Mouse (Mus musculus): ENCODE data around the gene Soga1. TPM values are rescaled to one million over a fixed set of nuclear protein-coding genes. Genes with fewer than 3 reads are reported as not detected.

The Soga1 gene
- total and polyA plus RNA-seq, 2 experiments from 2014 or later: 1.1 to 21.0 TPM

GRCm38 (mm10) chr2:157079701-157080180 lies 687 bp upstream of the Soga1 start:
- DNase-seq (ENCODE audit: low spot score) (no peak), ATAC-seq (ENCODE audit: insufficient read depth, low read depth) (no peak)
- peak overlapping the region; percentile 84 for H3K27ac ChIP-seq (ENCODE audit: low read depth)
- H3K4me2 ChIP-seq (ENCODE audit: low read depth, low read length): peak overlapping the region; percentile 72
- H3K4me3 ChIP-seq (ENCODE audit: low read depth, low read length): peak overlapping the region; percentile 67
- TF ChIP-seq EP300 (IDR thresholded peaks at IDR 0.05; ENCODE audit: low read depth) (no peak), CTCF (IDR thresholded peaks at IDR 0.05; ENCODE audit: low read depth) (no peak)
- no peaks in the 10 kb centered on the region for H3K27me3 ChIP-seq (ENCODE audit: control insufficient read depth, insufficient read depth, low read length)
- H3K4me1 ChIP-seq (ENCODE audit: control insufficient read depth, insufficient read depth): peaks cover 32% of the 10 kb centered on the region
- H3K9me3 ChIP-seq (replicated peaks; ENCODE audit: control insufficient read depth, low read length): no peaks in the 10 kb centered on the region
- peak overlapping the region; percentile 91 for H3K9ac ChIP-seq (replicated peaks; ENCODE audit: low read depth, low read length)
- WGBS: 15% methylated on average over 16 of the region's 16 CpGs
- H3K36me3 ChIP-seq (replicated peaks; ENCODE audit: control insufficient read depth, insufficient read depth, low read length): no peaks in the 10 kb centered on the region

GRCm38 (mm10) chr2:157078059-157078792 lies 828 bp downstream of the Soga1 start:
- Histone ChIP-seq H3K36me3 (replicated peaks; ENCODE audit: control insufficient read depth, insufficient read depth, low read length) (peaks cover 2% of the 10 kb centered on the region; the same call in 1 of the 2 replicates), H3K27me3 (ENCODE audit: control insufficient read depth, insufficient read depth, low read length) (no peaks in the 10 kb centered on the region), H3K4me2 (ENCODE audit: low read depth, low read length) (peak overlapping the region; percentile 72), H3K9me3 (replicated peaks; ENCODE audit: control insufficient read depth, low read length) (no peaks in the 10 kb centered on the region), H3K4me1 (ENCODE audit: control insufficient read depth, insufficient read depth) (peaks cover 47% of the 10 kb centered on the region), H3K9ac (replicated peaks; ENCODE audit: low read depth, low read length) (peak overlapping the region; percentile 91), H3K27ac (ENCODE audit: low read depth) (peak overlapping the region; percentile 84), H3K4me3 (ENCODE audit: low read depth, low read length) (peak overlapping the region; percentile 67)
- WGBS: under 1% methylated on average over 63 of the region's 79 CpGs
- ATAC-seq (ENCODE audit: insufficient read depth, low read depth) (peak; percentile 7; the same call in 1 of the 2 replicates), DNase-seq (ENCODE audit: low spot score) (no peak)
- no peak for TF ChIP-seq CTCF (IDR thresholded peaks at IDR 0.05; ENCODE audit: low read depth)
- TF ChIP-seq EP300 (IDR thresholded peaks at IDR 0.05; ENCODE audit: low read depth): no peak

DNA sequence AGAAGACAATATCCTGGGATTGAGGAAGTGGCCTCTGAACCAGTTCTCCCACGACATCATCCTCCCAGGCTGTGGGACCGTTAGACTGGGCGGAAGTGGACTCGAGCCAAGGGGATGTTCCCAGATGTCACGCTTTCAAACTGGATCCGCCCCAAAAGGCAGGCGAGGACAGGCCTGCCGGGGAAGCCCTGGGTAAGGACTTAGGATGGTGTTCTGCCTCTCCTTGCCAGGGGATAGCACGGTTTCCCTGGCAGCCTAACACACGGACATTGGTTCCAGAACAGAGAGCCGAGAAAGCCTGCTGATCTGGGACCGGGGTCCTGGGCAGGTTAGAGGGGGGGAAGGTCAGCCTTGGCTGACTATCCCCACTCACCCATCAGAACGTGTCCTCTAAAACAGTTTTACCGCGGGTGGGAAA lies 1.4 kb downstream of the Soga1 start:
- Histone ChIP-seq H3K27me3 (ENCODE audit: control insufficient read depth, insufficient read depth, low read length) (no peaks in the 10 kb centered on the region), H3K9ac (replicated peaks; ENCODE audit: low read depth, low read length) (peak overlapping the region; percentile 91), H3K4me1 (ENCODE audit: control insufficient read depth, insufficient read depth) (peaks cover 52% of the 10 kb centered on the region), H3K27ac (ENCODE audit: low read depth) (peak overlapping the region; percentile 84), H3K4me3 (ENCODE audit: low read depth, low read length) (peak overlapping the region; percentile 67), H3K36me3 (replicated peaks; ENCODE audit: control insufficient read depth, insufficient read depth, low read length) (peaks cover 6% of the 10 kb centered on the region; the same call in 1 of the 2 replicates), H3K4me2 (ENCODE audit: low read depth, low read length) (peak overlapping the region; percentile 72), H3K9me3 (replicated peaks; ENCODE audit: control insufficient read depth, low read length) (no peaks in the 10 kb centered on the region)
- DNase-seq (ENCODE audit: low spot score) (peak; percentile 89), ATAC-seq (ENCODE audit: insufficient read depth, low read depth) (peak; percentile 53)
- TF ChIP-seq CTCF (IDR thresholded peaks at IDR 0.05; ENCODE audit: low read depth) (no peak), EP300 (IDR thresholded peaks at IDR 0.05; ENCODE audit: low read depth) (peak; percentile 87)
- WGBS: under 1% methylated on average over 15 of the region's 15 CpGs

GRCm38 (mm10) chr2:157077160-157077559 lies 1.9 kb downstream of the Soga1 start:
- H3K4me2 ChIP-seq (ENCODE audit: low read depth, low read length): peak overlapping the region; percentile 72
- H3K27ac ChIP-seq (ENCODE audit: low read depth): peak overlapping the region; percentile 84
- 1% methylated on average over 5 of the region's 5 CpGs for WGBS
- H3K4me3 ChIP-seq (ENCODE audit: low read depth, low read length): peak overlapping the region; percentile 67
- TF ChIP-seq EP300 (IDR thresholded peaks at IDR 0.05; ENCODE audit: low read depth) (no peak), CTCF (IDR thresholded peaks at IDR 0.05; ENCODE audit: low read depth) (no peak)
- peaks cover 6% of the 10 kb centered on the region; the same call in 1 of the 2 replicates for H3K36me3 ChIP-seq (replicated peaks; ENCODE audit: control insufficient read depth, insufficient read depth, low read length)
- H3K27me3 ChIP-seq (ENCODE audit: control insufficient read depth, insufficient read depth, low read length): no peaks in the 10 kb centered on the region
- H3K4me1 ChIP-seq (ENCODE audit: control insufficient read depth, insufficient read depth): peaks cover 53% of the 10 kb centered on the region
- ATAC-seq (ENCODE audit: insufficient read depth, low read depth) (no peak), DNase-seq (ENCODE audit: low spot score) (no peak)
- H3K9ac ChIP-seq (replicated peaks; ENCODE audit: low read depth, low read length): peak overlapping the region; percentile 91
- no peaks in the 10 kb centered on the region for H3K9me3 ChIP-seq (replicated peaks; ENCODE audit: control insufficient read depth, low read length)

DNA sequence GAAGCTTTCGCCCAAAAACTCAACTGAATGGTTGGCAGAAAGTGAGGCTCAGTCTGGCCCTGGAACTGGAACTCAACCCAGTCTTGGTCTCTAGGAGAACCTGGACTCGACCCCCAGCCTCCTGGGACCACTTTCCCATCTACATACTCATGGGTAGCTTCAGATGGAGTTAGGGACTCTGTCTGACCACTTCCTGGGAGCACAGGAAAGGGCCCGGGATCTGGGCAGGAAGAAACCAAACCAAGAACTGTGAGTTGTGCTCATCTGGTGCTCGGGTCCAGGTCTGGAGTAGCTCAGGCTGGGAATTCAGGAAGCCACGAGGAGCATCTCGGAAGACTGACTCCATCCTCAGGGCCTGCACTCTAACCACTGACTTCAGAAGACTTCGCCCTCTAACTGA lies 2.5 kb downstream of the Soga1 start:
- ATAC-seq (ENCODE audit: insufficient read depth, low read depth): no peak
- Histone ChIP-seq H3K9me3 (replicated peaks; ENCODE audit: control insufficient read depth, low read length) (no peaks in the 10 kb centered on the region), H3K9ac (replicated peaks; ENCODE audit: low read depth, low read length) (peak overlapping the region; percentile 91; the same call in 1 of the 2 replicates), H3K27ac (ENCODE audit: low read depth) (peak overlapping the region; percentile 84), H3K36me3 (replicated peaks; ENCODE audit: control insufficient read depth, insufficient read depth, low read length) (peaks cover 6% of the 10 kb centered on the region; the same call in 1 of the 2 replicates), H3K4me2 (ENCODE audit: low read depth, low read length) (peak overlapping the region; percentile 72), H3K27me3 (ENCODE audit: control insufficient read depth, insufficient read depth, low read length) (no peaks in the 10 kb centered on the region), H3K4me1 (ENCODE audit: control insufficient read depth, insufficient read depth) (peaks cover 55% of the 10 kb centered on the region), H3K4me3 (ENCODE audit: low read depth, low read length) (peak overlapping the region; percentile 67)
- TF ChIP-seq EP300 (IDR thresholded peaks at IDR 0.05; ENCODE audit: low read depth) (no peak), CTCF (IDR thresholded peaks at IDR 0.05; ENCODE audit: low read depth) (no peak)
- DNase-seq (ENCODE audit: low spot score): no peak
- WGBS: 70% methylated on average over 7 of the region's 7 CpGs
